Mouse (Mus musculus) cortical plate, adult 2 months (tissue): ENCODE data around the gene Psip1. TPM values are rescaled to one million over a fixed set of nuclear protein-coding genes. Genes with fewer than 3 reads are reported as not detected.

ENCODE experiments used
- H3K27ac ChIP-seq: fragments of 200-500 bp; 2 replicates; pipeline ENCODE4 v1.5.1; 2012; ENCODE audit warnings: low read length, control low read depth, inconsistent platforms; ENCODE audit not compliant: insufficient read depth
- H3K4me1 ChIP-seq: fragments of 200-500 bp; 2 replicates; pipeline ENCODE4 v1.6.1; 2011; ENCODE audit warnings: low read length; ENCODE audit not compliant: control insufficient read depth, insufficient read depth
- H3K4me3 ChIP-seq: fragments of 200-500 bp; 2 replicates; pipeline ENCODE4 v1.5.1; 2011; ENCODE audit warnings: mild to moderate bottlenecking, low read length, control low read depth; ENCODE audit not compliant: insufficient read depth
- CTCF ChIP-seq: fragments of 200-500 bp; IDR thresholded peaks from 2 replicates; pipeline ENCODE4 v1.5.1; 2011; ENCODE audit warnings: mild to moderate bottlenecking, control low read depth, low read length; ENCODE audit not compliant: insufficient read depth; ENCODE audit errors: extremely low read depth
- POLR2A ChIP-seq: fragments of 200-500 bp; IDR thresholded peaks from 2 replicates; pipeline ENCODE4 v1.6.1; 2011; ENCODE audit warnings: mild to moderate bottlenecking, low read length, control low read depth; ENCODE audit not compliant: insufficient read depth; ENCODE audit errors: extremely low read depth
- polyA plus RNA-seq: library from polyadenylated mRNA; depleted of rRNA; stranded (reverse); fragments of >200 nt; gene quantifications from 2 replicates; pipeline ENCODE4 v1.2.3, GENCODE M21; 2012; rRNA removed

Gene Psip1
- polyA plus RNA-seq, 1 experiment: 179 TPM

DNA sequence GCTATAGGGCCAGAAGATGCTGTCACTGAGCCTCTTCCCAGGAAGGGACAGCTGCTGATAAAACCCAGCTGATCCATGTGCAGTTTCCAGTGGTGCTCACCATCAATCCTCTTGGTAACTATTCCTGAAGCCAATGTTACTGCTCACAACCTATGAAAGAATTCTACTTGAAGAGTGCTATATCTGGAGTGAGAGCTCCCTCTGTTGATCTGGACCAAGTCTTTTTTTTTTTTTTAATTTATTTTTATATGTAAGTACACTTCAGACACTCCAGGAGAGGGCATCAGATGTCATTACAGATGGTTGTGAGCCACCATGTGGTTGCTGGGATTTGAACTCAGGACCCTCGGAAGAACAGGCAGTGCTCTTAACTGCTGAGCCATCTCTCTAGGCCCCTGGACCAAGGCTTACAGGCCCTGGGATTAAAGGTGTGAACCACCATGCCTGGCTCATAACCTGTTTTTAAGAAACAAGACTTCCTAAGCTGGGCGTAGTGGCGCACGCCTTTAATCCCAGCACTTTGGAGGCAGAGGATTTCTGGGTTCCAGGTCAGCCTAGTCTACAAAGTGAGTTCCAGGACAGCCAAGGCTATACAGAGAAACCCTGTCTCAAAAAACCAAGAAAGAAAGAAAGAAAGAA, 76.3 kb downstream of the Psip1 start:
- H3K4me1 ChIP-seq: no peaks in the 10 kb centered on the region
- TF ChIP-seq CTCF: no peak
- no peak for TF ChIP-seq POLR2A
- no peak overlapping the region for H3K27ac ChIP-seq
- no peak overlapping the region for H3K4me3 ChIP-seq

DNA sequence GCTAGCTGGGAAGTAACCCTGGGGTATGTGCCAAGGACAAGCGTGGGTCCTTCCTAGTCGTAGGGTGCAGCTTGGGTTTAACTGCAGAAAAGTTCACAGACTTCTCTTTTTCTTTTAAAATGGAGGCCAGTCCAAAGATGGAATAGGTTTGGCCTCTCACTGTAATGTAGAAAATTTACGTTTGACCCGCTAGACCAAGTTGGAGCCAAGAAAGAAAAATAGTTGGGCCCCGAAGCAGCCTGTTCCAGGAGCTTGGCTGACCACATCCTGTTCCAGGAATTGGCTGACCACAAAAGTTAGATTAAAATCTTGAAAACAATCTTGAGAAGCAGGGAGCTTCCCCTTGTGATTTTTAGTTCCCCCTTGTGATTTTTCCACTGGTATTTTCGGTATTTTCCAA, 78.6 kb downstream of the Psip1 start:
- no peaks in the 10 kb centered on the region for H3K4me1 ChIP-seq
- H3K4me3 ChIP-seq: no peak overlapping the region
- TF ChIP-seq CTCF (no peak), POLR2A (no peak)
- H3K27ac ChIP-seq: no peak overlapping the region

Other genes with a start within 250 kb of the Psip1 start
- 19.6 and 20.8 TPM in 2 replicates for gene Ttc39b, start 162.2 kb downstream of the Psip1 start, polyA plus RNA-seq
- 28.9 and 31.8 TPM in 2 replicates for gene Snapc3, start 68.7 kb downstream of the Psip1 start, polyA plus RNA-seq
- gene Ccdc171, start 39.1 kb upstream of the Psip1 start, polyA plus RNA-seq: 4.1 and 4.2 TPM in 2 replicates